Comparison of ENCODE assay signal across 23 mouse cellular contexts in the genomic region with DNA sequence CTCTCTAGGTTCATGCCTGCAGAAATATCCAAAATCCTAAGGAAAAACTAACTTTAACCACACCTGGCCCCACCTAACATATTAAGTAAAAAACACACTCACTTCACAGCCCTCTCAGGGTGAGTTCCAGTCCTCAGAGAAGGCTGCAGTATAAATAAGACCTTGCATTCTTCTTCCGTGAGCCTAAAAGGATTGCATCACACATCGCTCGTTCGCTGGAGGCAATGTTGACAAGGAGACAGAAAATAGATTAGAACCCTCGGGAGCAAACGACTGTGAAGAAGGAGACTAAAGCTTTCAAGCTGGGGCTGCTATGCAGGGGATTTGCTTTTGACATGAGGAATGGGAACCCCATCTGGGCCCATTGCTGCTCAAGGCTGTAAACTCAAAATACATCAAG. TPM values are rescaled to one million over a fixed set of nuclear protein-coding genes. Genes with fewer than 3 reads are reported as not detected.
DNase-seq lines count a peak whose midpoint lies in the region; ATAC-seq and TF ChIP-seq lines count a peak whose summit lies in the region.
"Had no signal": no experiment of that assay in that cellular context is flagged by ENCODE, and none has a peak within 500 bp of the region (broad histone marks: within the 10 kb centered on the region; RNA-seq: fewer than 3 reads in every experiment).

No protein-coding gene starts in this region.

- H3K36me3 ChIP-seq in hindbrain, embryonic 14.5 days (replicated peaks; ENCODE audit: control insufficient read depth, insufficient read depth): no peaks in the 10 kb centered on the region
- H3K36me3 ChIP-seq in hindbrain, embryonic 10.5 days: no peaks in the 10 kb centered on the region
- H3K36me3 ChIP-seq in midbrain, embryonic 14.5 days (ENCODE audit: control insufficient read depth, insufficient read depth, low read length): no peaks in the 10 kb centered on the region
- no peaks in the 10 kb centered on the region for H3K36me3 ChIP-seq in midbrain, embryonic 16.5 days (ENCODE audit: control insufficient read depth, insufficient read depth, low read length)
- no peaks in the 10 kb centered on the region for H3K36me3 ChIP-seq in hindbrain, postnatal 0 days (ENCODE audit: insufficient read depth, low read length)
- H3K36me3 ChIP-seq in stomach, postnatal 0 days (ENCODE audit: control insufficient read depth, insufficient read depth, low read length): no peaks in the 10 kb centered on the region
- H3K36me3 ChIP-seq: embryonic facial prominence, embryonic 13.5 days; forebrain, embryonic 10.5 days; heart, embryonic 15.5 days; hindbrain, embryonic 15.5 days; limb, embryonic 12.5 days; stomach, embryonic 15.5 days had no signal

- 15% methylated on average over 6 of the region's 6 CpGs for whole genome bisulfite sequencing in hindbrain, embryonic 14.5 days
- WGBS in hindbrain, embryonic 10.5 days: 44% methylated on average over 6 of the region's 6 CpGs
- 24% methylated on average over 6 of the region's 6 CpGs for WGBS in midbrain, embryonic 14.5 days
- WGBS in midbrain, embryonic 16.5 days: 26% methylated on average over 6 of the region's 6 CpGs
- 23% methylated on average over 6 of the region's 6 CpGs for WGBS in hindbrain, postnatal 0 days
- WGBS in stomach, postnatal 0 days: 11% methylated on average over 6 of the region's 6 CpGs

- 0 out of 2 replicates have a peak, but pooled peaks cover 4% of the 10 kb centered on the region for H3K4me1 ChIP-seq in hindbrain, embryonic 14.5 days (replicated peaks; ENCODE audit: control insufficient read depth, insufficient read depth, low read length)
- peaks cover 33% of the 10 kb centered on the region for H3K4me1 ChIP-seq in hindbrain, embryonic 10.5 days (replicated peaks)
- H3K4me1 ChIP-seq in midbrain, embryonic 14.5 days (ENCODE audit: control insufficient read depth, insufficient read depth, low read length): peaks cover 17% of the 10 kb centered on the region
- H3K4me1 ChIP-seq in midbrain, embryonic 16.5 days (ENCODE audit: control insufficient read depth, insufficient read depth, low read length): peaks cover 5% of the 10 kb centered on the region; the same call in 1 of the 2 replicates
- H3K4me1 ChIP-seq in hindbrain, postnatal 0 days (ENCODE audit: insufficient read depth, low read length): 0 out of 2 replicates have a peak, but pooled peaks cover 4% of the 10 kb centered on the region
- H3K4me1 ChIP-seq in stomach, postnatal 0 days (replicated peaks; ENCODE audit: control insufficient read depth, insufficient read depth): no peaks in the 10 kb centered on the region

- no peak for ATAC-seq in hindbrain, embryonic 14.5 days (ENCODE audit: low FRiP score)
- ATAC-seq in midbrain, embryonic 14.5 days (ENCODE audit: low FRiP score, low TSS enrichment): no peak
- ATAC-seq in midbrain, embryonic 16.5 days: no peak
- no peak for ATAC-seq in hindbrain, postnatal 0 days
- ATAC-seq in stomach, postnatal 0 days (ENCODE audit: low FRiP score, low TSS enrichment): 0 out of 2 replicates have a peak, but pooled peaks have one; percentile 50
- ATAC-seq in erythroblast, adult 5-6 weeks (replicated peaks; ENCODE audit: low FRiP score, poor library complexity, severe bottlenecking): no peak

- no peaks in the 10 kb centered on the region for H3K27me3 ChIP-seq in hindbrain, embryonic 14.5 days (ENCODE audit: control insufficient read depth, insufficient read depth, low read length)
- H3K27me3 ChIP-seq in hindbrain, embryonic 10.5 days (ENCODE audit: insufficient read depth, poor library complexity, severe bottlenecking): no peaks in the 10 kb centered on the region
- H3K27me3 ChIP-seq in midbrain, embryonic 14.5 days (ENCODE audit: control insufficient read depth, insufficient read depth, low read length): no peaks in the 10 kb centered on the region
- no peaks in the 10 kb centered on the region for H3K27me3 ChIP-seq in midbrain, embryonic 16.5 days (ENCODE audit: control insufficient read depth, insufficient read depth, low read depth, low read length)
- no peaks in the 10 kb centered on the region for H3K27me3 ChIP-seq in hindbrain, postnatal 0 days (ENCODE audit: insufficient read depth, low read length)
- no peaks in the 10 kb centered on the region for H3K27me3 ChIP-seq in stomach, postnatal 0 days (ENCODE audit: control insufficient read depth, insufficient read depth, low read length)
- H3K27me3 ChIP-seq: embryonic facial prominence, embryonic 13.5 days; heart, embryonic 15.5 days; hindbrain, embryonic 15.5 days; limb, embryonic 12.5 days; stomach, embryonic 15.5 days had no signal

- DNase-seq in hindbrain, embryonic 14.5 days (ENCODE audit: low spot score): no peak
- no peak for DNase-seq in hindbrain, embryonic 10.5 days (ENCODE audit: low spot score)
- peak; percentile 65 for DNase-seq in midbrain, embryonic 14.5 days
- peak; percentile 25 for DNase-seq in hindbrain, postnatal 0 days (ENCODE audit: low spot score)
- DNase-seq in stomach, postnatal 0 days (ENCODE audit: low spot score): no peak
- DNase-seq: cerebellum, adult 8-10 months; heart, adult 11 months; kidney, adult 2 months; kidney, postnatal 36 days; layer of hippocampus, adult 9-11 months; right cerebral cortex, adult 18-20 months; spleen, adult 18-20 months; thymus, postnatal 14 days had no signal

- no peak for TF ChIP-seq EP300 in stomach, postnatal 0 days (optimal IDR thresholded peaks at IDR 0.05)

- no peak overlapping the region for H3K9ac ChIP-seq in hindbrain, embryonic 14.5 days
- no peak overlapping the region for H3K9ac ChIP-seq in midbrain, embryonic 14.5 days (replicated peaks; ENCODE audit: low read length)
- H3K9ac ChIP-seq in midbrain, embryonic 16.5 days (ENCODE audit: low read depth, low read length): no peak overlapping the region
- no peak overlapping the region for H3K9ac ChIP-seq in hindbrain, postnatal 0 days (replicated peaks; ENCODE audit: low read length)
- no peak overlapping the region for H3K9ac ChIP-seq in stomach, postnatal 0 days (ENCODE audit: low read length)
- H3K9ac ChIP-seq: embryonic facial prominence, embryonic 13.5 days; heart, embryonic 15.5 days; hindbrain, embryonic 15.5 days; limb, embryonic 12.5 days; liver, embryonic 14.5 days; stomach, embryonic 15.5 days had no signal

- 0 out of 2 replicates have a peak overlapping the region, but pooled peaks have one; percentile 16 for H3K27ac ChIP-seq in hindbrain, embryonic 14.5 days
- no peak overlapping the region for H3K27ac ChIP-seq in hindbrain, embryonic 10.5 days
- H3K27ac ChIP-seq in midbrain, embryonic 14.5 days (replicated peaks; ENCODE audit: low read depth, low read length): peak overlapping the region; percentile 55
- H3K27ac ChIP-seq in midbrain, embryonic 16.5 days (ENCODE audit: low read length): no peak overlapping the region; the same call in 1 of the 2 replicates
- no peak overlapping the region for H3K27ac ChIP-seq in hindbrain, postnatal 0 days
- no peak overlapping the region for H3K27ac ChIP-seq in stomach, postnatal 0 days (replicated peaks)
- H3K27ac ChIP-seq: embryonic facial prominence, embryonic 13.5 days; forebrain, embryonic 10.5 days; heart, embryonic 15.5 days; hindbrain, embryonic 15.5 days; limb, embryonic 12.5 days; liver, embryonic 14.5 days; stomach, embryonic 15.5 days had no signal

- TF ChIP-seq CTCF in hindbrain, postnatal 0 days (IDR thresholded peaks at IDR 0.05; ENCODE audit: low read depth): no peak
- TF ChIP-seq CTCF in stomach, postnatal 0 days (IDR thresholded peaks at IDR 0.05; ENCODE audit: low read depth): no peak

- H3K9me3 ChIP-seq in hindbrain, embryonic 14.5 days (ENCODE audit: control insufficient read depth, low read length): no peaks in the 10 kb centered on the region
- no peaks in the 10 kb centered on the region for H3K9me3 ChIP-seq in hindbrain, embryonic 10.5 days
- no peaks in the 10 kb centered on the region for H3K9me3 ChIP-seq in midbrain, embryonic 14.5 days (ENCODE audit: control insufficient read depth, low read length)
- no peaks in the 10 kb centered on the region for H3K9me3 ChIP-seq in midbrain, embryonic 16.5 days (replicated peaks; ENCODE audit: control insufficient read depth, low read length, poor library complexity, severe bottlenecking)
- no peaks in the 10 kb centered on the region for H3K9me3 ChIP-seq in hindbrain, postnatal 0 days (ENCODE audit: low read length)
- H3K9me3 ChIP-seq in stomach, postnatal 0 days (ENCODE audit: control insufficient read depth, low read length): no peaks in the 10 kb centered on the region
- H3K9me3 ChIP-seq: embryonic facial prominence, embryonic 13.5 days; forebrain, embryonic 10.5 days; heart, embryonic 15.5 days; hindbrain, embryonic 15.5 days; limb, embryonic 12.5 days; stomach, embryonic 15.5 days had no signal

- H3K4me2 ChIP-seq in hindbrain, embryonic 14.5 days (replicated peaks): no peak overlapping the region
- H3K4me2 ChIP-seq in midbrain, embryonic 14.5 days (ENCODE audit: low read length): no peak overlapping the region
- H3K4me2 ChIP-seq in midbrain, embryonic 16.5 days (ENCODE audit: low read length): no peak overlapping the region
- H3K4me2 ChIP-seq in hindbrain, postnatal 0 days (ENCODE audit: low read depth, low read length): no peak overlapping the region
- H3K4me2 ChIP-seq in stomach, postnatal 0 days (replicated peaks; ENCODE audit: low read depth): no peak overlapping the region
- H3K4me2 ChIP-seq: embryonic facial prominence, embryonic 13.5 days; heart, embryonic 15.5 days; hindbrain, embryonic 15.5 days; limb, embryonic 12.5 days; stomach, embryonic 15.5 days had no signal

- H3K4me3 ChIP-seq in hindbrain, embryonic 14.5 days (replicated peaks; ENCODE audit: low read length): no peak overlapping the region
- no peak overlapping the region for H3K4me3 ChIP-seq in hindbrain, embryonic 10.5 days
- no peak overlapping the region for H3K4me3 ChIP-seq in midbrain, embryonic 14.5 days (replicated peaks; ENCODE audit: low read depth, low read length)
- no peak overlapping the region for H3K4me3 ChIP-seq in midbrain, embryonic 16.5 days (ENCODE audit: low read depth, low read length)
- H3K4me3 ChIP-seq in hindbrain, postnatal 0 days (ENCODE audit: low read length): no peak overlapping the region
- H3K4me3 ChIP-seq in stomach, postnatal 0 days (ENCODE audit: low read depth, low read length): no peak overlapping the region
- H3K4me3 ChIP-seq: embryonic facial prominence, embryonic 13.5 days; forebrain, embryonic 10.5 days; heart, embryonic 15.5 days; hindbrain, embryonic 15.5 days; limb, embryonic 12.5 days; megakaryocyte, embryonic 14.5 days; stomach, embryonic 15.5 days had no signal

RNA-seq across cellular contexts. Expression of gene Pknox1, which starts 21.0 kb away (rescaled TPM):
- 47.3 and 47.5 TPM in 2 replicates for polyA plus RNA-seq in hindbrain, embryonic 14.5 days (2014; fragmentation: Nextera tagmentation; extraction: Ambion mirVana)
- polyA plus RNA-seq in hindbrain, embryonic 10.5 days (2016; fragmentation: Nextera tagmentation; extraction: Ambion mirVana): 21.1 and 24.8 TPM in 2 replicates
- polyA plus RNA-seq in midbrain, embryonic 14.5 days (2014; fragmentation: Nextera tagmentation; extraction: Ambion mirVana): 21.1 and 26.0 TPM in 2 replicates
- 18.8 and 25.0 TPM in 2 replicates for polyA plus RNA-seq in midbrain, embryonic 16.5 days (2015; fragmentation: Nextera tagmentation; extraction: Ambion mirVana)
- 31.2 and 36.7 TPM in 2 replicates for total RNA-seq in hindbrain, postnatal 0 days (2014; rRNA removed)
- polyA plus RNA-seq in hindbrain, postnatal 0 days (2015; fragmentation: Nextera tagmentation; extraction: Ambion mirVana): 25.0 and 25.1 TPM in 2 replicates
- 9.5 and 9.8 TPM in 2 replicates for polyA plus RNA-seq in stomach, postnatal 0 days (2015; fragmentation: Nextera tagmentation; extraction: Ambion mirVana)
- 8.5 and 8.6 TPM in 2 replicates for total RNA-seq in erythroblast, adult 5-6 weeks (2015; ENCODE audit: low replicate concordance)
- total RNA-seq in erythroblast, adult 5-6 weeks (2017; ENCODE audit: low replicate concordance): 6.9 and 15.9 TPM in 2 replicates

RNA-seq across cellular contexts. Expression of gene Ndufv3, which starts 23.7 kb away (rescaled TPM):
- 441 and 514 TPM in 2 replicates for polyA plus RNA-seq in hindbrain, embryonic 14.5 days (2014; fragmentation: Nextera tagmentation; extraction: Ambion mirVana)
- 261 and 297 TPM in 2 replicates for polyA plus RNA-seq in hindbrain, embryonic 10.5 days (2016; fragmentation: Nextera tagmentation; extraction: Ambion mirVana)
- polyA plus RNA-seq in midbrain, embryonic 14.5 days (2014; fragmentation: Nextera tagmentation; extraction: Ambion mirVana): 419 and 525 TPM in 2 replicates
- polyA plus RNA-seq in midbrain, embryonic 16.5 days (2015; fragmentation: Nextera tagmentation; extraction: Ambion mirVana): 400 and 424 TPM in 2 replicates
- 226 and 267 TPM in 2 replicates for total RNA-seq in hindbrain, postnatal 0 days (2014; rRNA removed)
- polyA plus RNA-seq in hindbrain, postnatal 0 days (2015; fragmentation: Nextera tagmentation; extraction: Ambion mirVana): 562 and 575 TPM in 2 replicates
- polyA plus RNA-seq in stomach, postnatal 0 days (2015; fragmentation: Nextera tagmentation; extraction: Ambion mirVana): 334 and 344 TPM in 2 replicates
- 35.9 and 40.1 TPM in 2 replicates for total RNA-seq in erythroblast, adult 5-6 weeks (2015; ENCODE audit: low replicate concordance)
- 41.1 and 65.8 TPM in 2 replicates for total RNA-seq in erythroblast, adult 5-6 weeks (2017; ENCODE audit: low replicate concordance)

RNA-seq across cellular contexts. Expression of gene Wdr4, which starts 23.8 kb away (rescaled TPM):
- polyA plus RNA-seq in hindbrain, embryonic 14.5 days (2014; fragmentation: Nextera tagmentation; extraction: Ambion mirVana): 29.5 and 30.9 TPM in 2 replicates
- 60.8 and 68.0 TPM in 2 replicates for polyA plus RNA-seq in hindbrain, embryonic 10.5 days (2016; fragmentation: Nextera tagmentation; extraction: Ambion mirVana)
- polyA plus RNA-seq in midbrain, embryonic 14.5 days (2014; fragmentation: Nextera tagmentation; extraction: Ambion mirVana): 32.2 and 40.3 TPM in 2 replicates
- polyA plus RNA-seq in midbrain, embryonic 16.5 days (2015; fragmentation: Nextera tagmentation; extraction: Ambion mirVana): 38.5 and 43.7 TPM in 2 replicates
- total RNA-seq in hindbrain, postnatal 0 days (2014; rRNA removed): 50.9 and 56.5 TPM in 2 replicates
- 26.3 and 26.8 TPM in 2 replicates for polyA plus RNA-seq in hindbrain, postnatal 0 days (2015; fragmentation: Nextera tagmentation; extraction: Ambion mirVana)
- polyA plus RNA-seq in stomach, postnatal 0 days (2015; fragmentation: Nextera tagmentation; extraction: Ambion mirVana): 14.9 and 15.6 TPM in 2 replicates
- 1.0 and 1.9 TPM in 2 replicates for total RNA-seq in erythroblast, adult 5-6 weeks (2015; ENCODE audit: low replicate concordance)
- 4.3 and 8.6 TPM in 2 replicates for total RNA-seq in erythroblast, adult 5-6 weeks (2017; ENCODE audit: low replicate concordance)

Comparison
In these comparisons a context has a peak if more than half of its experiments do, and no peak if none do; other contexts are left out.
1. DNase-seq: peak in midbrain, embryonic 14.5 days (single experiment) and hindbrain, postnatal 0 days (single experiment); none in hindbrain, embryonic 14.5 days (single experiment), hindbrain, embryonic 10.5 days (single experiment) and stomach, postnatal 0 days (single experiment).
2. H3K27ac ChIP-seq: peak in hindbrain, embryonic 14.5 days (single experiment) and midbrain, embryonic 14.5 days (single experiment); none in hindbrain, embryonic 10.5 days (single experiment), midbrain, embryonic 16.5 days (single experiment), hindbrain, postnatal 0 days (single experiment) and stomach, postnatal 0 days (single experiment).